Mouse (Mus musculus): ENCODE data around the gene Slc2a3.
A peak's percentile ranks its signal among the peaks of the same experiment; 100 is the strongest.
"Not testable (repeated sequence)": the region's sequence is repeated elsewhere in the genome, so short reads cannot be mapped to it uniquely, and the experiment has no call there.

Slc2a3 gene

DNA sequence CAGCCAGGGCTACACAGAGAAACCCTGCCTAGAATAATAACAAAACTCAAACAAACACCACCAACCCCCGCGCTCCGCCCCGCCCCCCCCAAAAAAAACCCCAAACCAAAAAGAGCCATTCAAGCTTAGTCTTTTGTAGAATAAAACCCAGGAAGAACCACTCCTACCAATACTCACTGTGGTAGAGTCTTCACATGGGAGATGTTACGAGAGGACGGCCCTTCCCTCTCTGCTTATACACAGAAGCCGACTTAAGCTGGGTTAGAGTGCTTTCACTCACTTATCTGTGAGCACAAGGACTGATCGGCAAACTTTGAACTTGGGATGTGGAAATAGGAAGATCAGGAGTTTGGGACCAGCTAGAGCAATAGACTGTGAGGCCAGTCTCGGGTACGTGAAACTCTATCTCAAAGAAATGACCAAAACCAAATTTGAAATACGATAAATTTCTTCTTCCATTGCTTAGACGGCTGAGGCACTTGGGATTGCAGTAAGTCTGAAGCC, 95.1 kb downstream of the Slc2a3 start:
- DNase-seq: no peak

DNA sequence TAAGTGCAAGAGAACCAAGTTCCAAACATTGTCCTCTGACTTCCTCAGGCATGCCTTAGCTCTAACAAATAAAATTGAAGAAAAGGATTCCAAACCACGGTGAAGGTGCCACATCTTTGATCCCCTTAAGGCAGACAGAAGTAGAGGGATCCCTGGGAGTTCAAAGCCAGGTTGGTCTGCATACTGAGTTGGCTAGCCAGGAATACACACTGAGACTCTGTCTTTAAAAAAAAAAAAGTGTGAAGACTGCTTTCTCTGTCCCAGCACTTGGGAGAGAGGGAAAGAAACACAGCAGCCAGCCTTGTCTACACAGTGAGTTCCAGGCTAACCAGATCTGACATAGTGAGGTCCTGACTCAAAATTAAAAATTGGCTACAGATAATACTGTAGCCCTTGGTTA, 97.7 kb downstream of the Slc2a3 start:
- no peak for DNase-seq

DNA sequence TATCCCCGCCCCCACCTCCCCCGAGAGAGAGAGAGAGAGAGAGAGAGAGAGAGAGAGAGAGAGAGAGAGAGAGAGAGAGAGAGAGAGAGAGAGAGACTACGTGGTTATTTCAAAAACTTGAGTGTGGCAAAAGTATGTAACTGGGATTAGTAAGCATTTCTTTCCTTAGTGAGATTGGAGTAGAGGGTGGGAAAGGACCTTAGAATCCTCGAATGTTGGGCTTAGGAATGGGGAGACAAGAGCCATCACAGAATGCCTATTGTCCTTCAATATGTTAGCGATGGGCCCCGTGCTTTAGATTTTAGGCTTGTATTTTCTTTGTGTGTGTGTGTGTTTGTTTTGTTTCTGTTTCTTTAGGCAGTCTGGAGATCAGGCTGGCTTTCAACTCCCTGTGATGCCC, 98.2 kb downstream of the Slc2a3 start:
- DNase-seq: no peak

DNA sequence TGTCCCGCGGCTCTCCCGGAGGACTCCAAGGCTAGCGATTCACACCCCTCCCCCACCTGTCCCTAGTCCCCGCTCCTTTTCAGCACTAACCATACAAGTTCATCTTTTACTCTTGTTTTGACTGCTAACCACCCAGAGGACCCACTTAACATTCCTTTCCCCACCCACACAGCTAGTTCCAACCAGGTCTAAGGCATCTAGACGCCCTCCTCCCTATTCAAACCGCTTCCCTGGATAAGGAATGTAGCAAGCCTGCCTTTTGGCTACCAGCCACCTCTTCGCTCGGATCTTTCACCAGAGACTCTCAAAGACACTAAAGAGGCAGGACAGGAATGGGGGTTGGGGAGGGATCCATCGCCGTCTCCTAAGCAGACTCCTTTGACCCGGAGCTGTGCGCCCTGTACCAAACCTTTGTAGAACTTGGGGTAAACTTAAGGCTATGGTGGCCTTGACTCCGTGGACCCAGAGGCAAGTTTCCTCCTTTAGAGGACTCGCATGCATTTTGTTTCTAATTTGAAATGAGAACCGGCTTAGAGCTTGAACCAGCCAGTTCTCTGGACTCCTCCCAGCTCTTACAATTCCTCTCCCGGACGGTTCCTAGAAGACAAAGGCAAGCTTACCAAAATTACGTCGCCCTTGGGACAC, 98.8 kb downstream of the Slc2a3 start:
- DNase-seq: peak; percentile 64

DNA sequence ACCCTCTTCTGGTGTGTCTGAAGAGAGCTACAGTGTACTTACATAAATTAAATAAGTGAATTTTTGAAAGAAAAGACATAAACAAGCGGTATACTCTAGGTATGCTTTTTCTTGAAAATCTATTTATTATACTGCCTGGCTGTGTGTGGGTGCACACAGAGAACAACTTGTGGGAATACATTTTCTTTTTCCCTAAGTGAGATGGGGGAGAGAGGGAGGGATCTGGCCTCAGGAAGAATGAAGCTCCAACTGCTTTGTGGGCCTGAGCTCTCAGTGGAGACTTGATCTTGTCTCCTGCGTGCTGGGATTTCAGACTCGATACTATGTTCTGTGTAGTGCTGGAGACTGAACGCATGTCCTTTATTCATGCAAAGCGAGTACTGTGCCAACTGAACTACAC, 99.6 kb downstream of the Slc2a3 start:
- DNase-seq: no peak

DNA sequence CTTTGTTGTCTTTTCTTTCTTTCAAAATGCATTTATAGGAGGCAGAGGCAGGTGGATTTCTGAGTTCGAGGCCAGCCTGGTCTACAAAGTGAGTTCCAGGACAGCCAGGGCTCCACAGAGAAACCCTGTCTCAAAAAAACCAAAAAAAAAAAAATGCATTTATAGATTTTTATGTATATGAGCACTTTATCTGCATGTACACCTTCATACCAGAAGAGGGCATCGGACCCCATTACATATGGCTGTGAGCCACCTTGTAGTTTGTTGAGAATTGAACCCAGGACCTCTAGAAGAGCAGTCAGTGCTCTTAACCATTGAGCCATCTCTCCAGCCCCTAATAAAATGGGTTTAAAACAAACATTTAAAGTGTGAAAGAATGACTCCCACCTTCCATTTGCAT, 101.8 kb downstream of the Slc2a3 start:
- not testable (repeated sequence) for DNase-seq

DNA sequence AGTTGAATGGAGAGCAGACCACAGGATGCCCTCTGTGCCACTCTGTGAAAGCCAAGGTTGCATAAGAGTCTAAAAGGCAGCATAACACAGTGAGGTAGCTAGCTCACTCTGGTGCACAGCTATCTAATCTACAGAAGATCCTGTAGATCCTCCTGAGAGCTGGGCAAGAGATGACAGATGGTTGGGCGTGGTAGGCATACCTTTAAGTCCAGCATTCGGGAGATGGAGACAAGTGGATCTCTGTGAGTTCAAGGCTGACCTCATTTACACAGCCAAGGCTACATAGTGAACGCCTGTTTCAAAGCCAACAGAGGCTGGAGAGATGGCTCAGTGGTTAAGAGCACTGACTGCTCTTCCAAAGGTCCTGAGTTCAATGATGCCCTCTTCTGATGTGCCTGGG, 106.0 kb downstream of the Slc2a3 start:
- DNase-seq: no peak

DNA sequence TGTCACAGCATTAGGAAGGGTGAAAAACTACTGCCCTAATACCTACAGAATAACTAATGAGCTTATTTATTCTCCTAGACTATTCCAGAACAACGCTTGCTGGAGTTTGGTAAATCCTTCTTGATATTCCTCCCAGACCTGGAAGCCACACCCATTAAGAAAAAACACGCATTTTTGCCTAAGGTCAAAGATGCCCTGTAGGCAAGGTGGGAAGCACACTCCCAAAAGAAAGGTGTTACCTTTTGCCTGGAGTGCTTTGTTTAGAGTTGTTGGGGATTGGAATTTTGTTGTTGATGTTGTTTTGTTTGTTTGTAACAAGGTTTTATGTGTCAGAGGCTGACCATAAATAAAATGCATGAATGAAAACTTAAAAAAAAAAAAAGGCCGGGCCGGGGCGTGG, 111.4 kb downstream of the Slc2a3 start:
- DNase-seq: no peak

DNA sequence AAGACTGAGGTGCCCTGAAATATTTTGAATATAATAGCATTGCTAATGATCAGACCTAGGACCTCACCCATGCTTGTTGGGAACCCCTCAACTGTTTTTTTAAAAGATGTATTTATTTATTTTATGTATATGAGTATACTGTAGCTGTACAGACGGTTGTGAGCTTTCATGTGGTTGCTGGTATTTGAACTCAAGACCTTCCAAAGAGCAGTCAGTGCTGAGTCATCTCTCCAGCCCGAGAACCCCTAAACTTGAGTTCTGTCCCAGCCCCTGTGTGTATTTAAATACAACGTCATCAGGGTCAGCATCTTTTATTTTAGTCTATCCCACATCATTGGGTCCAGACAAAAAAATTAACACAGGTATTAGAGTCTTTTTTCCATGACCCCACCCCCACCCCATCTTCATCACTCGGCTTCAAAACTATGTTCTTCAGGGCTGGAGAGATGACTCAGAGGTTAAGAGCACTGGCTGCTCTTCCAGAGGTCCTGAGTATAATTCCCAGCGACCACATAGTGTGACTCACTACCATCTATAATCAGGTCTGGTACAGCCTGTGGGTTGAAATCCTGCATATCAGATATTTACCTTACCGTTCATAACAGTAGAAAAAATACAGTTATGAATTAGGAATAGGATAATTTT, 111.9 kb downstream of the Slc2a3 start:
- no peak for DNase-seq

DNA sequence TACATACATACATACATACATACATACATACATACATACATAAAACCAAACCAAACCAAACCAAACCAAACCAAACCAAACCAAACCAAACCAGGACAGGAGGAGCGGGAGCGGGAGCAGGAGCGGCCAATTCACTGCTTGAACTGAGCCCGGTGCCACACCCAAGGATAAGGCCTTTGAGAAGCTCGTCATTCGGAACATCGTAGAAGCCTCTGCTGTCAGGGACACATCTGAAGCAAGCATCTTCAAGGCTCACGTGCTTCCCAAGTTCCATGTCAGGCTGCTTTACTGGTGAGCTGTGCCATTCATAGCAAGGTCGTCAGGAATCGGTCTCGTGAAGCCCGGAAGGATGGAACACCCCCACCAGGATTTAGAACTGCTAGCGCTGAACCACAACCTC, 114.7 kb downstream of the Slc2a3 start:
- DNase-seq: no peak

DNA sequence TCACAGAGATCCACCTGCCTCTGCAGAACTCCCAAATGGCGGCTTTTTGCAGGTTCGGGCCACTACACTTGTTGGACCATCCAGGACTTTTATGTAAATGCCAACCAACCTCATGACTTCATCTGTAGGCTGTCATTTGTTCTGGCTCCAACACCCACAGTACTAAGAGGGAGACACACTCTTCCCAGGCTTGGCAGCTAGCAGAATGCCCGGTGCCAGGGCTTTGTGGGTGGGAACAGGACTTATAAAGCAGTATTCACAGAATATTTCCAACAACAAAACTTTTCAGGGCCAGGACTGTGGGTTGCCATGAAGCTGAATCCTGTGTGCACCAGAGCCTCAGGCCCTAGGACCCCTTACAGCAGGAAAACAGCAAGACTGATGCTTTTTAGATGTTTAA, 118.8 kb downstream of the Slc2a3 start:
- DNase-seq: no peak
